Mouse (Mus musculus) stomach, postnatal 0 days (tissue): ENCODE data around the gene Mrpl52.

Experiments used
- CTCF ChIP-seq: IDR thresholded peaks from 2 replicates; pipeline ENCODE4 v1.5.1; 2016; ENCODE audit warnings: antibody characterized with exemption, low read depth, mild to moderate bottlenecking, moderate library complexity
- EP300 ChIP-seq: optimal IDR thresholded peaks from 2 replicates; pipeline ENCODE3; 2016; ENCODE audit warnings: antibody characterized with exemption

DNA sequence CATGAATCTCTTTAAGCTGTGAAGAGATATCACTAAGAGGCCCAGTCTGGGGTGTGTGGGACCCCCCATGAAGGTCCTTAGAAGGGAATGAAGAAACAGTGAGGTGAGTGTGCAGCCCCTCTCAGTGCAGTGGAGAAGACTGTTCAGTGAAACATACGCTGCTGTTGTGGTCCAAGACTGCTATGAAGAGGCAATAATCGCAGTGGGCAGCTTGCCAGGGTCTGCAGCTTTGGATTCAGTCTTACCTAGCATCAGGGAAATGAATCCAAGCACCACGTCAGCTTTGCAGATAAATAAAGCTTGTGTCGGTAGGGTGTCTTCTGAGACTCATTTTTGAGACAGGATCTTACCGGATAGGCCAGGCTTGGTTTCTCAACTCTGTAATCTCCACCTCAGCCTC is 46.0 kb downstream of the Mrpl52 start:
- no peak for TF ChIP-seq CTCF
- TF ChIP-seq EP300: no peak
